Mouse (Mus musculus): Measurements from ENCODE around the gene Ptpre.
"Not testable (repeated sequence)": the region's sequence is repeated elsewhere in the genome, so short reads cannot be mapped to it uniquely, and the experiment has no call there.

Ptpre gene

GRCm38 (mm10) chr7:135537341-135537901, at the start of gene Ptpre:
Ptpre (plus strand) TSS chr7:135537481.
- DNase-seq = peak; percentile 92

DNA sequence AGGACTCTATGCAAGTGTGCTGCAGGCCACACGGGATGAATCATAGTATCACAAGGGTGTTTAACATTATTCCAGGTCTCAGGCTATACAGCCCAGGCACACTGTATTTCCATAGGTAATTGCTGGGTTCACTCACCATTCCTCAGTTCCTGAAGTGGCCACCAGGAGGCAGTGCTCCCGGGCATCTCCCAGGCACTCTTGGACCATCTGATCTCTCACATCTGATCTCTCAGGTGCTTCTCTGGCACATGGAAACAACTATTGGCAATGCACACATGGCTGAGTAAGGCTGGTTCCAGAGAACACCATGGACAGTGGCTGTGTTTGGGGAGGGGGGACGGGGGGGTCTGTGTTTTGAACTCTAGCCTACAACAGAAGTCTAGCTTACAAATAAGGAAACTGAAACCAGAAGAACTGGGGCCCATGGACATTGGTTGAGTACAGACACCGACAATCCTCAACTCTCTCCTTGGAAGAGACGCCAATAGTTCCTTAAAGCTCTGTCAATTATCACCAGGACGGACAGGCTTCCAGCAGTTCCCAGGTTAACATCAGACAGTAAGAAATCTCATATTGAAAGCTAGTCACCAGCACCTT, 49.0 kb upstream of the Ptpre start:
- DNase-seq = no peak

GRCm38 (mm10) chr7:135489724-135490499, 47.4 kb upstream of the Ptpre start:
- DNase-seq = no peak

GRCm38 (mm10) chr7:135490500-135490886, 46.8 kb upstream of the Ptpre start:
- DNase-seq = no peak

GRCm38 (mm10) chr7:135495303-135495702, 42.0 kb upstream of the Ptpre start:
- peak; percentile 27 for DNase-seq

- no peak for DNase-seq
Measured at GRCm38 (mm10) chr7:135498565-135499186, 38.6 kb upstream of the Ptpre start.

DNA sequence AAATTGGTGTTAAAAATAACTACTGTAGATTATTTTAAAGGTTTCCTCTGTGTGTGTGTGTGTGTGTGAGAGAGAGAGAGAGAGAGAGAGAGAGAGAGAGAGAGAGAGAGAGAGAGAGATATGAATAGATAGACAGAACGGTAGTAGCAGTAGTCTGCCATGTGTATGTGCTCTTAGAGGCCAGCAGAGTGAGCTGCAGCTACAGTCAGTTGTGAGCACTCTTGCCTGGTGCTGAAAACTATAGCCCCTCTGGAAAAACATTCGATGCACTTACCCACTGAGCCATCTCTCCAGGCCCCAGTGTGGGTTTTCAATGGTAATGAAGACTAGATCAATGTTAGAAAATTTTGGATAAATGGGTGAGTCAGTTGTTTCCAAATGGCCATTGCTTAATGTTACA, 37.9 kb upstream of the Ptpre start:
- no peak for DNase-seq

DNA sequence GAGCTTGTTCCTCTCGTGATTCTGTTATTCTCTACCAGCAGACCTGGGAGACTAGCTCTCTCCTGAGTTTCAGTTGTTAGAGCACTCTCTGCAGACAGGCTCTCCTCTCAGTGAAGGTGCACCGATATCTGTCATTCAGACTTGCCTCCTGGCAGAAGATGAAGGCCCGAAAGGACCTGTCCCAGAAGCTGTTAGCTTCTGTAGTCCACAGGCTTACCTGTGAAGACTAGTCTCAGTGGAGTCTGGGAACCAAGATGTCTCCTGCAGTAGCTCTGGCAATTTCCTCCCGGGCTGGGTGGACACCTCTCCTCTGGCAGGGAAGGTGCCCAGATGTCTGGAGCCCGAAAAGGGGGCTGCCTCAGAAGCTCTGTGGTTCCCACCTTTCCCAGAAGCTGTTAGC, 30.8 kb upstream of the Ptpre start:
- not testable (repeated sequence) for DNase-seq

DNA sequence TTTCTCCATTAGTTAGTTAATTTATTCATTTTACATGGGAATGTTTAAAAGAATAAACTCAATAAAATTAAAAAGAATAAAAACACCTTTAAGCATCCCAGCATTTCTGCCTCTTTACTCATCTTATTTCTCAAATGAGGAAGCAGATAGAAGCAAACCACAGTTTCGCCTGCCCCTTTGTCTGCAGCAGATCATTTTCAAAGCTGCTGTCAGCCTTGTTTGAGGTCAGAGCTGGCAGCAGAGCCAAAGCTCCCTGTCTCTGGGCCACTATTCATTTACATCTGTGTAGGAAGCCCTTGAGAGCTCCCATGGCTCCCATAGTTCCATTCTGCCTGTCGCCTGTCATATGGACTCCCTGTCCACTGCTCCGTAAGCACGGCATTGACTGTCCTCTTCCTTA, 28.7 kb upstream of the Ptpre start:
- DNase-seq = no peak

DNA sequence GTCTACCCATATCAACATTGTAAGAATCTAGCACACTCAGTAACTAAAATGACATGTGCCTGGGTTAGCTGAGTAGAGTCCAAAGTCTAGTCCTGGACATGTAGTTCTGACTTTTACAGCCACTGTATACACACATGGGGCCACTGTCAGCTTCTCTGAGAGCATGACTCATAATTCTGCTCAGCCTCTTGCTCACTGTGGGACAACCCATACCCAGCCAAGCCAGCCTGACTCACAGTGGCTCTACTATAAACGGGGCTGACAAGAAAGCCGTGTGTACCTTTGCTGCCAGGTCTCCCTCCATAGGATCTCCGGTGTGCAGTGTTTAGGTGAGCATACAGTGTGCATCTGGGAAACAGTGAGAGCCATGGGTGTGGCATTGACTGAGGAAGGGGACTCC, 28.0 kb upstream of the Ptpre start:
- no peak for DNase-seq

GRCm38 (mm10) chr7:135510431-135510830, 26.9 kb upstream of the Ptpre start:
- DNase-seq = peak; percentile 77

DNA sequence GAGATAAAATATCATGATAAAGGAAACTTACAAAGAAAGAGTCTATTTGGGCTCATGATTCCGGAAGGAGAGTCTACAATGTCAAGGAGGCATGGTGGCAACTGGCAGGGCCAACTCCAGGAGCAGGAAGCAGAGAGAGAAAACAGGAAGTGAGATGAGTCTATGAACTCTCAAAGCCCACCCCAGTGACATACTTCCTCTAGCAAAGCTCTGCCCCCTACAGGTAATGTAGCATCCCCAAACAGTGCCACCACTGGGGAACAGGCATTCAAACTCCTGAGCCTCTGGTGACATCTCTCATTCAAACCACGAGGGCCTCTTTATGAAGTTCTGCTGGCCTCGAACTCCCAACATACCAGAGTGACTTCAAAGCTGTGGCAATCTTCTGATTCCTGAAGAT, 25.6 kb upstream of the Ptpre start:
- no peak for DNase-seq

GRCm38 (mm10) chr7:135517191-135517590, 20.1 kb upstream of the Ptpre start:
- DNase-seq = no peak

- DNase-seq = no peak
Measured at GRCm38 (mm10) chr7:135520241-135520640, 17.0 kb upstream of the Ptpre start.

DNA sequence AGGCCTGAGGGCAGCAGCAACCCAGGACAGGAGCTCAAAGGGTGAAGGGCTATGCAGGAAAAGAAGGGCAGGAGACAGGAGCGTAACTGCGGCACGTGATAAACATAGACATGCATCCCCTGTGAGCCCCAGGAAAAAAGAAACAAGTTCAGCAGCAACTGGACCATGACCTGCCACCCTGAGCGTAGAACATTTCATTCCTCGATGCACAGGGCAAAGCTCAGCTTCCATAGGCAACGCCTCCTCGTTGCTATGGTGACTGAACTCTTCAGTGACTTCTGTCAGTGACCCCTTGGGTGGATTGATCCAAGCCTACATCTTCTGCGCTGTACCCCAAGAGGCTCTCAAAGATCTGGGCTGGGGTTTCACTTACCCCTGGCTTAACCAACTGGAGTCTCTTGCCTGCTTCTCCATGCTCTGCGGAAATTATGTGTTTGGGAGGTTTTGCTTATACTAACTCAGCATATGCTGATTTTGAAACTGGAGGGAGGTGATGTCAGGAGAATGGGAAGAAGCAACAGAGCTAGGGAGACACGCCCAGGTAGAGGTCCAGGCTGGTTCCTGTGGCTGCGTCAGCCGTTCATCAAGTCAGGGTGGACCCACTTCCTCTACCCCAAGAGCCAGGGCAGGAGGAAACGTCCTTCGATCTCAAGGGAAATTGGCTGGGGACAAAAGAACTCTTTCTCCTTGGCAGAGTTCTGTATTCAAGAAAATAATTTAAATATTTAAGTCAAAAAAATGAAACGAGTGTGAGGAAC, 15.3 kb upstream of the Ptpre start:
- peak; percentile 93 for DNase-seq

- no peak for DNase-seq
Measured at GRCm38 (mm10) chr7:135523981-135524380, 13.3 kb upstream of the Ptpre start.

GRCm38 (mm10) chr7:135524424-135524967, 12.8 kb upstream of the Ptpre start:
- DNase-seq = peak; percentile 33

DNA sequence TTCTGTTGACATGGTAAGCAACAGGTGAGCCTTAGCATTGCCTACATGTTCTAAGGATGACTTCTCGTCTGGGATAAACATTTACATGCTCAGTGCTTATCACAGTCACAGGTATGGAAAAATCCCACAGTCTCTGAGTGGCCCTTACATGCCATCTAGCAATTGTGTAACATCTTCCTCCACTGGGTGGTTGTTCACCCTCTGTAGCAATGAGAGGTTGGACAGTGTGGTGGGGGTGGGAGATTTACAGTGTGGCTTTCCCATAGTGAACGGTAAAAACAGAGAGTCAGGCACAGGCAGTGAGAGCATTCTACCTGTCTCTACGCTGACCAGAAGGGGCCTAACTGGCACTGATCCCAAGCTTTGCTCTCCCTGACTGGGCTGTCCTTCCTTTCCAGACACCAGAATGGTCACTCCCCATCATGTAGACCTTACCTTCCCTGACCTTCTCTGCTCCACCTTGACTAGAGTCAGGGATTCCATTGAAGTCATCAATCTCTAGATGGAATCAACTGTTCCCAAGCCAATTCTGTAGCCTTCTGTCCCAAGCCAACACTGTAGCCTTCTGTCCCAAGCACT, 10.6 kb upstream of the Ptpre start:
- DNase-seq = no peak

DNA sequence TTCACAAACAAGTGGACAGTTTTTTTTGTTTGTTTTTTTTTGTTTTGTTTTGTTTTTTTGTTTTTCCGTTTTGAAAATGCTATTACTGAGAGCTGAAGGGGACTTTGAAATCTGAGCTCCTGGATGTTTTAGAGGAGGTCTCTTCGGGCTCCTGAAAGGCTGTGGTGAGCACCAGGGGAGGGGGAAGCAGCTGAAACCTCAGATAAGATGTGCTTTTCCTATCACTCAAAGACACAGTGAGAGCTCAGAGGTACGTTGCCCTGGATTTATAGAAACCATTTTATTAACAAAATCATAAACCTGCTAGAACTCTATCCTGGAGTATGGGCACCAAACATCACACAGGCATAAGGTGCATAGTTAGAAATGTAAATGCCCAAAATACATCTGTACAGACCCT, 10.1 kb upstream of the Ptpre start:
- no peak for DNase-seq

DNA sequence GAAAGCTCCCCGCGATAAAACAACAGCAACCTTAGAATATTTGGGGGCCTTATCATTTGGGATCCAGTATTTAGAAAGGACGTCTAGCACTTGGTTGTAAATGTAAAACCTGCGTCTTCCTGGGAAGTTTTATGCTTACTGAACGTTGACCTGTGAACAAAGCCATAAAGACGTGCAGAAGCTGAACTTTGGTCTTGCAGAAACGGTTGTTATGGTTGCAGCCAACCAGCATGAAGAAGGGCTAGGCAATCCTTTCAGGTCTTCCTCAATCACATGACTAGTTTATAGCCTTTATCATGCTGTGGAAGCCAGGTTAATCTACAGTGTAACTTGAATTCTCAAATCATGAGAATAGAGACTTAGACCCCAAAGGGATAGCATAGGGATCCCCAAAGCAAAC, 8.8 kb upstream of the Ptpre start, which contains the start of gene Clrn3:
TSS of gene Clrn3 (minus strand) at position 140 of the 400 bp plus-strand sequence.
- DNase-seq = peak; percentile 85

DNA sequence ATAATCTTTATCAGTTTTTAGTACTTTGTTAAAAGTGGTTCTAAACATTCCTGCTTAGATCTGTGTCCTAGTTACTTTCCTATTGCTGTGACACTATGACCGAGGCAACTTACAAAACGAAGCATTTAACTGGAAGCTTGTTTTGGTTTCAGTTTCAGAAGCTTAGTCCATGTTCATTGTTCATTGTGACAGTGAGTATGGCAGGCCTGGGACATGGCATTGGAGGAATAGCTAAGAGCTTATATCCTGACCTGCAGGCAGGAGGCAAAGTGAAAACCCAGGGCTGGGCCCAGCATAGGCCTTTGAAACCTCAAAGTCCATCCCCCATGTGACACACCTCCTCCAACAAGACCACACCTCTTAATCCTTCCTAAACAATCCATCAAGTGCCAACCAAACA, 8.2 kb upstream of the Ptpre start:
- no peak for DNase-seq

DNA sequence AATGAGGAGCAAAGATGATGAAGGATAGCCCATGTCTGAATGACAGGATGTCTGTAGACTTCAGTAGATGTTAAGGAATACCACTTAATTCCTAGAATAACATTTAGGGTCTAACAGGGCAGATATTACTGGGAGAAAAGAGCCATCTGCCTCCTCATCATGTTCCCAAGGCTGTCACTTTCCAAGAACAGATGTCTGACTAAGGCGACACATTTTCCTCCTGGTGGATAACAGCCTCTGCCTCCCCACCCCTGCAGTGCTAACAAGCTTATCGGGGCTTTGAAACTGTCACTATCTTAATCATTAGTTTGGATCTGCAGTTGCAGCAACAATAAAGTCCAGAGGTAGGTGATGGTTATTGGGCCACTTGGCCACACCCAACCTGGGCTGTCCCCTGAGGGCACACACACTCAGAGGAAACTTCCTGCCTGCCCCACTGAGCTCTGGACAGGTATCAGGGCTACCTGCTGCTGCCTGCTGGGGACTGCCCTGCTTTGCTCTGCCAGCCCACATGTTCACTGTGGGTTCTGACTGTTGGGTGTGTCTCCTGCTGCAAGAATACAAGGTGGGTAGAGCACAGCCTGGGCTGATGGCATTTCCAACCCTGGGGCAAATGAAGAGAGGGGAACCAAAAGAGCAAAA, 2.6 kb upstream of the Ptpre start:
- DNase-seq = no peak

Measured in kidney, adult 9 months (tissue).